Mouse (Mus musculus) forebrain, embryonic 16.5 days (tissue): ENCODE results near the gene Csf3. TPM values are rescaled to one million over a fixed set of nuclear protein-coding genes. Genes with fewer than 3 reads are reported as not detected.
A peak's percentile ranks its signal among the peaks of the same experiment; 100 is the strongest.
"Not testable (repeated sequence)": the region's sequence is repeated elsewhere in the genome, so short reads cannot be mapped to it uniquely, and the experiment has no call there.

Experiments used
- ATAC-seq: fragments of 200-750 bp; cut with Nextera tagmentation; 2 replicates; pipeline ENCODE4 v1.8.0; 2017; ENCODE audit warnings: mild to moderate bottlenecking, moderate library complexity
- H3K27ac ChIP-seq: fragments of 300-500 bp; sonication (generic); 2 replicates; pipeline ENCODE4 v1.5.1; 2014; ENCODE audit warnings: low read length, control low read depth
- H3K27me3 ChIP-seq: fragments of 300-500 bp; sonication (generic); replicated peaks from 2 replicates; pipeline ENCODE4 v1.6.1; 2014; ENCODE audit warnings: low read length; ENCODE audit not compliant: control insufficient read depth, insufficient read depth
- H3K36me3 ChIP-seq: fragments of 300-500 bp; sonication (generic); 2 replicates; pipeline ENCODE4 v1.6.1; 2014; ENCODE audit not compliant: control insufficient read depth, insufficient read depth
- H3K4me1 ChIP-seq: fragments of 300-500 bp; sonication (generic); replicated peaks from 2 replicates; pipeline ENCODE4 v1.6.1; 2014; ENCODE audit warnings: low read length; ENCODE audit not compliant: control insufficient read depth, insufficient read depth
- H3K4me2 ChIP-seq: fragments of 300-500 bp; sonication (generic); 2 replicates; pipeline ENCODE4 v1.6.1; 2014; ENCODE audit warnings: mild to moderate bottlenecking, low read length, control low read depth
- H3K4me3 ChIP-seq: fragments of 300-500 bp; sonication (generic); replicated peaks from 2 replicates; pipeline ENCODE4 v1.5.1; 2014; ENCODE audit warnings: mild to moderate bottlenecking, low read length, control low read depth
- H3K9ac ChIP-seq: fragments of 300-500 bp; sonication (generic); replicated peaks from 2 replicates; pipeline ENCODE4 v1.6.1; 2014; ENCODE audit warnings: low read depth, low read length, control low read depth
- H3K9me3 ChIP-seq: fragments of 300-500 bp; sonication (generic); 2 replicates; pipeline ENCODE4 v1.6.1; 2016; ENCODE audit warnings: low read length; ENCODE audit not compliant: control insufficient read depth
- WGBS: fragments of 180-500 bp; shearing (Covaris S2); extraction: QIAGEN DNeasy Blood & Tissue Kit; methylation state at CpG from one replicate; pipeline ENCODE4 v1.1.7; 2014; 5-methylcytosine and 5-hydroxymethylcytosine counted together
- polyA plus RNA-seq: library from polyadenylated mRNA; unstranded; fragments of >200 nt; fragmentation: Nextera tagmentation; extraction: Ambion mirVana; gene quantifications from 2 replicates; pipeline ENCODE4 v1.2.1, GENCODE M21; 2015

The Csf3 gene
- not detected in 2 replicates for polyA plus RNA-seq

DNA sequence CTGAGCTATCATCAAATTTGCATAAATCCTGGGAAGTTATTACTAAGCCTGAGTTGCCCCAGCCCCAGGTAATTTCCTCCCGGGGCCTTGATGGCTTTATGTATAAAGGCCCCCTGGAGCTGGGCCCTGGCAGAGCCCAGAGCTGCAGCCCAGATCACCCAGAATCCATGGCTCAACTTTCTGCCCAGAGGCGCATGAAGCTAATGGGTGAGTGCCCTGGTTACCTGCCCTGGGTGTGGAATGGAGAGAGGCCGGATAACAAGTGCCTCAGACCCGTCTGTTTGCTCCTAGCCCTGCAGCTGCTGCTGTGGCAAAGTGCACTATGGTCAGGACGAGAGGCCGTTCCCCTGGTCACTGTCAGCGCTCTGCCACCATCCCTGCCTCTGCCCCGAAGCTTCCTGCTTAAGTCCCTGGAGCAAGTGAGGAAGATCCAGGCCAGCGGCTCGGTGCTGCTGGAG lies at the start of gene Csf3:
TSS of gene Csf3 (plus strand) at position 51 of the 458 bp plus-strand sequence.
- Histone ChIP-seq H3K4me3 (no peak within 1 kb of the TSS), H3K27me3 (no peaks in the 10 kb centered on the region), H3K9ac (no peak within 1 kb of the TSS), H3K4me1 (0 out of 2 replicates have a peak, but pooled peaks cover 2% of the 10 kb centered on the region), H3K9me3 (no peaks in the 10 kb centered on the region), H3K27ac (no peak within 1 kb of the TSS), H3K4me2 (no peak within 1 kb of the TSS), H3K36me3 (0 out of 2 replicates have a peak, but pooled peaks cover 9% of the 10 kb centered on the region)
- WGBS, result 37% methylated on average over 10 of the region's 10 CpGs
- ATAC-seq, result no peak

DNA sequence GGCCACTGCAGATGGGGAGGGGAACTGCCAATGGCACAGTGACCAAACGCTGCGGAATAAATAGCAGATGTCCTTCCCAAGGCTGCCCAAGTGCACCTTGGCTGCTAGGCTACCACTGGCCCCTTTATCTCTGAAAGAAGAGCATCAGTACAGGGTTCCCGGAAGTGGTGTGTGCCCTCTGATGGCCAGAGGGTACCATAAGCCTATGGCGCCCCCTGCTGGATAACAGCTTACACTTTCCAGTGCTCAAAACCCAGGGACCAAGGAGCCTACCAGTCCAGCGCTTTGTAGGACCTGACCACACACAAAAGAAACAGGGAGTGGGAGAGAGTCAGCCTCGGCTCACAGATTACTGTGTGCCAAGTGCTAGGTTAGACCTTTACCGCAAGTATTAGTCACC lies 46.0 kb upstream of the Csf3 start:
- not testable (repeated sequence) for ATAC-seq, H3K27me3 ChIP-seq, H3K36me3 ChIP-seq, H3K27ac ChIP-seq, H3K9me3 ChIP-seq, H3K4me1 ChIP-seq, H3K4me3 ChIP-seq, H3K4me2 ChIP-seq, H3K9ac ChIP-seq
- WGBS, result 13% methylated on average over 6 of the region's 7 CpGs

DNA sequence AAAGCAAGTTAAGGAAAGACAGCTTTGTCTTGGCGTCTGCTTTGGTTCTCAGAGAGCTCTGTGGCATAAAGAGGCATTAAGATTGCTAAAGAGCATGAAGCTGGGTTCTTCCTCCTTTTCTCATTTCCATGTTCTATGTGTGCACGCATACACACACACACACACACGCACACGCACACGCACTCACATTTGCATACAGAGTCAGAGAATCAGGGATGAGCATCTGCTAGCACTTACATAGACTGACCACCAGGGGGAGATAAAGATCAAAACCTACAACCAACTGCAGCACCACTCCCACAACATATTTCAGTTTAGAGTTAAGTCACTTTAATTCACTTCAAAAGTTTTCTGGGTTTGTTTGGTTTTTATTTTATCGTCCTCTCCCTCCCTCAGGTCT lies 40.5 kb upstream of the Csf3 start:
- Histone ChIP-seq H3K27me3 (no peaks in the 10 kb centered on the region; the same call in 1 of the 2 replicates), H3K4me3 (no peak overlapping the region), H3K4me2 (no peak overlapping the region), H3K9ac (no peak overlapping the region), H3K36me3 (no peaks in the 10 kb centered on the region), H3K4me1 (0 out of 2 replicates have a peak, but pooled peaks cover 2% of the 10 kb centered on the region), H3K9me3 (no peaks in the 10 kb centered on the region), H3K27ac (no peak overlapping the region)
- WGBS, result 13% methylated on average over 6 of the region's 6 CpGs
- ATAC-seq, result peak; percentile 75

DNA sequence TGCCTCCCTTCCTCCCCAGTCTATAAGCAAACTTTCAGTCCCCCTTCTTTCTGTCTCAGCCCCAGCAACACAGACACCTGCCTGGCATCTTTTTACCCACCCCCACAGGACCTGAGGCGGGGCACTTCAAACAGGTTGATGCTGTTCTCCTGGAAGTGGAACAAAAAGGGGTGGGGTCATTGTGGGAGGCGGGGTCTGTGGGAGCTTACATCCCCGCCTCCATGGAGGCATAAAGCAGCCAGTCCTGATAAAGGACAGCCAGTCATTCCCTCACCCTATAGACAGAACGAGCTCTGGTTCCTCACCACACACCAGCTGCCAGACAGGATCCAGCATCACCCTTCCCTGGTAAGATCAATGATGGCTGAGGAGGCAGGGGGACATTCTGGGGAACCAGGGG lies 37.0 kb upstream of the Csf3 start, which contains the start of gene Gsdma:
TSS of gene Gsdma (plus strand) at position 261 of the 400 bp plus-strand sequence.
- Histone ChIP-seq H3K9ac (no peak within 1 kb of the TSS), H3K27ac (no peak within 1 kb of the TSS), H3K4me2 (no peak within 1 kb of the TSS), H3K9me3 (no peaks in the 10 kb centered on the region), H3K4me1 (0 out of 2 replicates have a peak, but pooled peaks cover 2% of the 10 kb centered on the region), H3K27me3 (peaks cover 6% of the 10 kb centered on the region; the same call in 1 of the 2 replicates), H3K36me3 (no peaks in the 10 kb centered on the region), H3K4me3 (no peak within 1 kb of the TSS)
- WGBS, result 29% methylated on average over 4 of the region's 4 CpGs
- no peak for ATAC-seq

DNA sequence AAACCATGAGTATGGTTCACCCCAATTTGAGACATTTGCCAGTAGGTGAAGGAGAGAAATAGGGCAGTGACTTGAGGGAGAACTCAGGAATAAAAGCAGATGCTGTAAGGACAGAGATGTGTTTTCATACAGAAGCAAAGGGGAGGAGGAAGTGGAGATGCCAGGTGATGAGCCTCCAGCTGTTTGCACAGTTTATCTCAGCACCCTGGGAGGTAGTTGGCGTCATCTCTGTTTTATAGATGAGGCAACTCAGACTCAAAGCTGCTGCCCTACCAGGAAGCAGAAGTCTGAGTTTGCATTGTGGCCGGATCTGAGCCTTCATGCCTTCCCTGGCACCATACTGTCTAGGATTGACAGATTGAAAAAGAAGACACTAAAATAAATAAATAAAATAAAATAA lies 32.1 kb upstream of the Csf3 start:
- 55% methylated on average over 2 of the region's 2 CpGs for WGBS
- no peak for ATAC-seq
- no peak overlapping the region for H3K4me3 ChIP-seq

DNA sequence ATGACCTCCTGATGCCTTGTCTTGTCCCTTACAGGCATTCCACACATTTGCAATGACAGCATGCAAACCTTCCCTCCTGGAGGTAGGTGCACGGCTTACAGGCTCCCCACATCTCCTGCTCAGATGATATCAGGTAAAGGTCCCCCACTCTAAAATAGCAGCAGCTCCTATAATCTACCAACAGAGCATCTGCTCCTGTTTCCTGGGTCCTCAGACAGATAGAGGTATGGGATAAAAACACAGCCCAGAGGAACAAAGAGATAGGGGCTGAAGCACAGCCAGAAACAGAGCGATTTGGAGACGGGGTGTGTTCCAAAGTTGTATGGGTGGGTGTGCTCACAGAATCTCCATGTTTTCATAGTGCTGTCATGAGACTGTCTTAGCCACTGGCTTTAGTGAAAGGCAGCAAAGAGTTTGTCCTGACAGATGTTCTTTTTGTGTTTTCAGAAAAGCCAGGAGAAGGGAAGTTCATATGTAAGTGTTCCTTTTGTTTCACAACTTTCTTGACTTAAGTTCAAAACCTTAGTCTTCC lies 29.7 kb upstream of the Csf3 start:
- Histone ChIP-seq H3K9ac (no peak overlapping the region), H3K4me1 (no peaks in the 10 kb centered on the region), H3K36me3 (no peaks in the 10 kb centered on the region), H3K27ac (no peak overlapping the region), H3K9me3 (no peaks in the 10 kb centered on the region), H3K4me3 (no peak overlapping the region), H3K4me2 (no peak overlapping the region), H3K27me3 (0 out of 2 replicates have a peak, but pooled peaks cover 8% of the 10 kb centered on the region)
- no peak for ATAC-seq
- WGBS, result 74% methylated on average over 3 of the region's 3 CpGs

More for the DNA sequence above, 32.1 kb upstream of the Csf3 start:
- H3K36me3 ChIP-seq, result no peaks in the 10 kb centered on the region
- no peaks in the 10 kb centered on the region for H3K4me1 ChIP-seq
- H3K27ac ChIP-seq, result no peak overlapping the region
- no peaks in the 10 kb centered on the region for H3K9me3 ChIP-seq
- H3K27me3 ChIP-seq, result 0 out of 2 replicates have a peak, but pooled peaks cover 8% of the 10 kb centered on the region
- no peak overlapping the region for H3K9ac ChIP-seq
- no peak overlapping the region for H3K4me2 ChIP-seq

DNA sequence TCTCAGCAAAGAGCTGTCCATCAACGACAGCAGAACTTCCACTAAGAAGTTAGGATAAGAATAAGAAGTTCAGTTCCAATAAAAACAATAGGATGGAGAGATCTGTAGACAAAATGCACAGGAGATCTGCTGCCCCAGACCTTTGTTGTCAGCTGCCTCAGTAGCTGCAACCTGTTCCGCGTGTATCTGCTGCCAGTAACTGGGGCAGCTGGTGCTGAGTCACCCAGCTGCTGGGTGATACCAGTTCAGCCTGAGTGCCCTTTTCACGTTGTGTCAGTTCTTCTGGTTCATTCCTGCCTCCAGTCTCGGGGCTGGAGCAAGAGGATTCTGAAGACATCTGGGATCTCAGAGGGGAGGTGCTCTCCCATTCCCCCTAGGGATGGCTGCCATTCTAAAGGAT lies 29.2 kb upstream of the Csf3 start:
- Histone ChIP-seq H3K9me3 (no peaks in the 10 kb centered on the region), H3K27me3 (0 out of 2 replicates have a peak, but pooled peaks cover 8% of the 10 kb centered on the region), H3K9ac (no peak overlapping the region), H3K4me2 (no peak overlapping the region), H3K4me3 (no peak overlapping the region), H3K27ac (no peak overlapping the region), H3K4me1 (no peaks in the 10 kb centered on the region), H3K36me3 (no peaks in the 10 kb centered on the region)
- ATAC-seq, result no peak
- 63% methylated on average over 5 of the region's 5 CpGs for WGBS

DNA sequence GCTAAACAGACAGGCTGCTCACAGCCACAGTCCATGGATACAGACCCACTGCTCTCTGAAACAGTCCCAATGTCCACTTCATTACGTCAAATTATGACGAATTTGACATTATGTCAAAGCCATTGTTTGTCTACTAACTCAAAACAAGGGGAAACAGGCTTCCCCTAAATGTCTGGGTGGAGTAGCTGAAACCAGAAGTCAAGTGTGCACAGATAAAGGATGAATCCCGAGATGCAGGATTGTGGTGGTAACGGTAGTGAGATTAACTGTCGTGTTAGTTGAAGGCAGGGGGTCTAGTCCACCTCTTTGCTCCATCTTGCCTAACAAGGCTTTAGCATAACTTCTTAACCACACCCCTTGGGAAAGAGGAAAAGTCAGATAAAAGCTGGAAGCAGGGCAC lies 28.6 kb upstream of the Csf3 start:
- no peak overlapping the region for H3K4me3 ChIP-seq
- H3K9ac ChIP-seq, result no peak overlapping the region
- H3K9me3 ChIP-seq, result no peaks in the 10 kb centered on the region
- ATAC-seq, result no peak
- WGBS, result 92% methylated on average over 5 of the region's 5 CpGs
- H3K4me2 ChIP-seq, result no peak overlapping the region
- no peaks in the 10 kb centered on the region for H3K4me1 ChIP-seq
- H3K36me3 ChIP-seq, result no peaks in the 10 kb centered on the region
- no peak overlapping the region for H3K27ac ChIP-seq
- H3K27me3 ChIP-seq, result 0 out of 2 replicates have a peak, but pooled peaks cover 8% of the 10 kb centered on the region

DNA sequence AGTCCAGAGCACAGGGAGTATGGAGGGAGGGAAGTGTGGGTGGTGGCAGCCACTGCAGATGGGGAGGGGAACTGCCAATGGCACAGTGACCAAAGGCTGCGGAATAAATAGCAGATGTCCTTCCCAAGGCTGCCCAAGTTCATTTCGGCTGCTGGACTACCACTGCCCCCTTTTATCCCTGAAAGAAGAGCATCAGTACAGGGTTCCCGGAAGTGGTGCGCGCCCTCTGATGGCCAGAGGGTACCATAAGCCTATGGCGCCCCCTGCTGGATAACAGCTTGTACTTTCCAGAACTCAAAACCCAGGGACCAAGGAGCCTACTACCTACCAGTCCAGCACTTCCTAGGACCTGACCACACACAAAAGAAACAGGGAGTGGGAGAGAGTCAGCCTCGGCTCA lies 27.9 kb upstream of the Csf3 start:
- WGBS, result 5% methylated on average over 6 of the region's 7 CpGs
- H3K9ac ChIP-seq, H3K9me3 ChIP-seq, H3K27me3 ChIP-seq, H3K36me3 ChIP-seq, H3K4me3 ChIP-seq, H3K4me2 ChIP-seq, H3K4me1 ChIP-seq, ATAC-seq, H3K27ac ChIP-seq: not testable (repeated sequence)
